Mouse (Mus musculus): ENCODE measurements around the gene Wwc2. TPM values are rescaled to one million over a fixed set of nuclear protein-coding genes. Genes with fewer than 3 reads are reported as not detected.

The Wwc2 gene
- polyA plus RNA-seq, 1 experiment from 2014 or later, result 10.6 TPM

GRCm38 (mm10) chr8:47985644-47986043 lies 5.1 kb downstream of the Wwc2 start:
- no peaks in the 10 kb centered on the region for H3K9me3 ChIP-seq (ENCODE audit: control insufficient read depth, low read length)
- DNase-seq (ENCODE audit: low spot score) (no peak), ATAC-seq (replicated peaks; ENCODE audit: low FRiP score, low TSS enrichment, low read depth) (no peak)
- no peak overlapping the region for H3K9ac ChIP-seq (ENCODE audit: low read length)
- H3K4me1 ChIP-seq (replicated peaks; ENCODE audit: control insufficient read depth, insufficient read depth, low read length), result peaks cover 20% of the 10 kb centered on the region
- no peak overlapping the region for H3K4me2 ChIP-seq (ENCODE audit: low read length)
- no peaks in the 10 kb centered on the region for H3K36me3 ChIP-seq (ENCODE audit: control insufficient read depth, insufficient read depth, low read length)
- H3K4me3 ChIP-seq (ENCODE audit: low read depth, low read length), result no peak overlapping the region
- H3K27me3 ChIP-seq (replicated peaks; ENCODE audit: control insufficient read depth, insufficient read depth, low read length), result no peaks in the 10 kb centered on the region
- 42% methylated on average over 10 of the region's 10 CpGs for WGBS
- H3K27ac ChIP-seq (ENCODE audit: low read depth), result no peak overlapping the region

GRCm38 (mm10) chr8:47985243-47985642 lies 5.5 kb downstream of the Wwc2 start:
- ATAC-seq (replicated peaks; ENCODE audit: low FRiP score, low TSS enrichment, low read depth) (no peak), DNase-seq (ENCODE audit: low spot score) (no peak)
- H3K4me2 ChIP-seq (ENCODE audit: low read length), result no peak overlapping the region
- peak overlapping the region; percentile 18; the same call in 1 of the 2 replicates for H3K27ac ChIP-seq (ENCODE audit: low read depth)
- H3K9me3 ChIP-seq (ENCODE audit: control insufficient read depth, low read length), result no peaks in the 10 kb centered on the region
- H3K36me3 ChIP-seq (ENCODE audit: control insufficient read depth, insufficient read depth, low read length), result no peaks in the 10 kb centered on the region
- no peak overlapping the region for H3K9ac ChIP-seq (ENCODE audit: low read length)
- peaks cover 20% of the 10 kb centered on the region for H3K4me1 ChIP-seq (replicated peaks; ENCODE audit: control insufficient read depth, insufficient read depth, low read length)
- H3K4me3 ChIP-seq (ENCODE audit: low read depth, low read length), result no peak overlapping the region
- H3K27me3 ChIP-seq (replicated peaks; ENCODE audit: control insufficient read depth, insufficient read depth, low read length), result no peaks in the 10 kb centered on the region

- H3K27me3 ChIP-seq (replicated peaks; ENCODE audit: control insufficient read depth, insufficient read depth, low read length), result no peaks in the 10 kb centered on the region
- no peak for DNase-seq (ENCODE audit: low spot score)
- H3K4me2 ChIP-seq (ENCODE audit: low read length), result no peak overlapping the region
- no peaks in the 10 kb centered on the region for H3K36me3 ChIP-seq (ENCODE audit: control insufficient read depth, insufficient read depth, low read length)
- no peak overlapping the region for H3K4me3 ChIP-seq (ENCODE audit: low read depth, low read length)
- ATAC-seq (replicated peaks; ENCODE audit: low FRiP score, low TSS enrichment, low read depth), result no peak
- H3K4me1 ChIP-seq (replicated peaks; ENCODE audit: control insufficient read depth, insufficient read depth, low read length), result peaks cover 1% of the 10 kb centered on the region; the same call in 1 of the 2 replicates
- no peak overlapping the region for H3K9ac ChIP-seq (ENCODE audit: low read length)
- H3K9me3 ChIP-seq (ENCODE audit: control insufficient read depth, low read length), result no peaks in the 10 kb centered on the region
- no peak overlapping the region for H3K27ac ChIP-seq (ENCODE audit: low read depth)
- 90% methylated on average over 6 of the region's 6 CpGs for WGBS
Measured at GRCm38 (mm10) chr8:47981075-47981474, 9.6 kb downstream of the Wwc2 start.

GRCm38 (mm10) chr8:47979876-47980275 lies 10.8 kb downstream of the Wwc2 start:
- ATAC-seq (replicated peaks; ENCODE audit: low FRiP score, low TSS enrichment, low read depth), result no peak
- H3K27ac ChIP-seq (ENCODE audit: low read depth), result no peak overlapping the region
- H3K27me3 ChIP-seq (replicated peaks; ENCODE audit: control insufficient read depth, insufficient read depth, low read length), result no peaks in the 10 kb centered on the region
- H3K4me2 ChIP-seq (ENCODE audit: low read length), result no peak overlapping the region
- DNase-seq (ENCODE audit: low spot score), result no peak
- 92% methylated on average over 8 of the region's 8 CpGs for WGBS
- no peaks in the 10 kb centered on the region for H3K36me3 ChIP-seq (ENCODE audit: control insufficient read depth, insufficient read depth, low read length)
- no peaks in the 10 kb centered on the region for H3K9me3 ChIP-seq (ENCODE audit: control insufficient read depth, low read length)
- H3K4me3 ChIP-seq (ENCODE audit: low read depth, low read length), result no peak overlapping the region
- no peak overlapping the region for H3K9ac ChIP-seq (ENCODE audit: low read length)
- peaks cover 4% of the 10 kb centered on the region; the same call in 1 of the 2 replicates for H3K4me1 ChIP-seq (replicated peaks; ENCODE audit: control insufficient read depth, insufficient read depth, low read length)

- Histone ChIP-seq H3K4me3 (ENCODE audit: low read depth, low read length) (no peak overlapping the region), H3K27me3 (replicated peaks; ENCODE audit: control insufficient read depth, insufficient read depth, low read length) (no peaks in the 10 kb centered on the region), H3K4me2 (ENCODE audit: low read length) (no peak overlapping the region), H3K36me3 (ENCODE audit: control insufficient read depth, insufficient read depth, low read length) (no peaks in the 10 kb centered on the region), H3K27ac (ENCODE audit: low read depth) (no peak overlapping the region), H3K4me1 (replicated peaks; ENCODE audit: control insufficient read depth, insufficient read depth, low read length) (peaks cover 10% of the 10 kb centered on the region), H3K9ac (ENCODE audit: low read length) (no peak overlapping the region), H3K9me3 (ENCODE audit: control insufficient read depth, low read length) (no peaks in the 10 kb centered on the region)
- DNase-seq (ENCODE audit: low spot score), result no peak
- 87% methylated on average over 6 of the region's 6 CpGs for WGBS
- no peak for ATAC-seq (replicated peaks; ENCODE audit: low FRiP score, low TSS enrichment, low read depth)
Measured at GRCm38 (mm10) chr8:47978755-47979154, 12.0 kb downstream of the Wwc2 start.

GRCm38 (mm10) chr8:47974963-47975314 lies 15.8 kb downstream of the Wwc2 start:
- Histone ChIP-seq H3K9ac (ENCODE audit: low read length) (no peak overlapping the region), H3K9me3 (ENCODE audit: control insufficient read depth, low read length) (no peaks in the 10 kb centered on the region), H3K27me3 (replicated peaks; ENCODE audit: control insufficient read depth, insufficient read depth, low read length) (no peaks in the 10 kb centered on the region), H3K36me3 (ENCODE audit: control insufficient read depth, insufficient read depth, low read length) (no peaks in the 10 kb centered on the region), H3K27ac (ENCODE audit: low read depth) (no peak overlapping the region), H3K4me3 (ENCODE audit: low read depth, low read length) (peak overlapping the region; percentile 25), H3K4me2 (ENCODE audit: low read length) (peak overlapping the region; percentile 52), H3K4me1 (replicated peaks; ENCODE audit: control insufficient read depth, insufficient read depth, low read length) (peaks cover 10% of the 10 kb centered on the region)
- no peak for ATAC-seq (replicated peaks; ENCODE audit: low FRiP score, low TSS enrichment, low read depth)
- DNase-seq (ENCODE audit: low spot score), result no peak
- 35% methylated on average over 7 of the region's 7 CpGs for WGBS

GRCm38 (mm10) chr8:47974138-47974962 lies 16.4 kb downstream of the Wwc2 start:
- DNase-seq (ENCODE audit: low spot score), result peak; percentile 65

GRCm38 (mm10) chr8:47971121-47971520 lies 19.6 kb downstream of the Wwc2 start:
- Histone ChIP-seq H3K9me3 (ENCODE audit: control insufficient read depth, low read length) (no peaks in the 10 kb centered on the region), H3K27me3 (replicated peaks; ENCODE audit: control insufficient read depth, insufficient read depth, low read length) (no peaks in the 10 kb centered on the region), H3K27ac (ENCODE audit: low read depth) (no peak overlapping the region), H3K4me1 (replicated peaks; ENCODE audit: control insufficient read depth, insufficient read depth, low read length) (peaks cover 10% of the 10 kb centered on the region), H3K36me3 (ENCODE audit: control insufficient read depth, insufficient read depth, low read length) (no peaks in the 10 kb centered on the region), H3K9ac (ENCODE audit: low read length) (no peak overlapping the region), H3K4me3 (ENCODE audit: low read depth, low read length) (no peak overlapping the region), H3K4me2 (ENCODE audit: low read length) (no peak overlapping the region)
- ATAC-seq (replicated peaks; ENCODE audit: low FRiP score, low TSS enrichment, low read depth), result no peak
- WGBS, result 57% methylated on average over 2 of the region's 2 CpGs
- DNase-seq (ENCODE audit: low spot score), result no peak

More at GRCm38 (mm10) chr8:47974138-47974962, 16.4 kb downstream of the Wwc2 start:
- ATAC-seq (replicated peaks; ENCODE audit: low FRiP score, low TSS enrichment, low read depth), result peak; percentile 68; the same call in 1 of the 2 replicates
- H3K9me3 ChIP-seq (ENCODE audit: control insufficient read depth, low read length), result no peaks in the 10 kb centered on the region
- WGBS, result 30% methylated on average over 20 of the region's 20 CpGs
- H3K36me3 ChIP-seq (ENCODE audit: control insufficient read depth, insufficient read depth, low read length), result no peaks in the 10 kb centered on the region
- H3K9ac ChIP-seq (ENCODE audit: low read length), result no peak overlapping the region
- H3K4me2 ChIP-seq (ENCODE audit: low read length), result peak overlapping the region; percentile 52
- no peak overlapping the region for H3K27ac ChIP-seq (ENCODE audit: low read depth)
- peaks cover 10% of the 10 kb centered on the region for H3K4me1 ChIP-seq (replicated peaks; ENCODE audit: control insufficient read depth, insufficient read depth, low read length)
- H3K4me3 ChIP-seq (ENCODE audit: low read depth, low read length), result peak overlapping the region; percentile 25
- H3K27me3 ChIP-seq (replicated peaks; ENCODE audit: control insufficient read depth, insufficient read depth, low read length), result no peaks in the 10 kb centered on the region

- Histone ChIP-seq H3K27ac (ENCODE audit: low read depth) (no peak overlapping the region), H3K9ac (ENCODE audit: low read length) (no peak overlapping the region), H3K9me3 (ENCODE audit: control insufficient read depth, low read length) (no peaks in the 10 kb centered on the region), H3K36me3 (ENCODE audit: control insufficient read depth, insufficient read depth, low read length) (no peaks in the 10 kb centered on the region), H3K4me1 (replicated peaks; ENCODE audit: control insufficient read depth, insufficient read depth, low read length) (peaks cover 10% of the 10 kb centered on the region), H3K27me3 (replicated peaks; ENCODE audit: control insufficient read depth, insufficient read depth, low read length) (no peaks in the 10 kb centered on the region), H3K4me3 (ENCODE audit: low read depth, low read length) (no peak overlapping the region), H3K4me2 (ENCODE audit: low read length) (no peak overlapping the region)
- ATAC-seq (replicated peaks; ENCODE audit: low FRiP score, low TSS enrichment, low read depth) (no peak), DNase-seq (ENCODE audit: low spot score) (no peak)
- 77% methylated on average over 5 of the region's 5 CpGs for WGBS
Measured at GRCm38 (mm10) chr8:47970576-47970975, 20.1 kb downstream of the Wwc2 start.
